8 mouse cellular contexts compared by ENCODE assay signal in the genomic region with DNA sequence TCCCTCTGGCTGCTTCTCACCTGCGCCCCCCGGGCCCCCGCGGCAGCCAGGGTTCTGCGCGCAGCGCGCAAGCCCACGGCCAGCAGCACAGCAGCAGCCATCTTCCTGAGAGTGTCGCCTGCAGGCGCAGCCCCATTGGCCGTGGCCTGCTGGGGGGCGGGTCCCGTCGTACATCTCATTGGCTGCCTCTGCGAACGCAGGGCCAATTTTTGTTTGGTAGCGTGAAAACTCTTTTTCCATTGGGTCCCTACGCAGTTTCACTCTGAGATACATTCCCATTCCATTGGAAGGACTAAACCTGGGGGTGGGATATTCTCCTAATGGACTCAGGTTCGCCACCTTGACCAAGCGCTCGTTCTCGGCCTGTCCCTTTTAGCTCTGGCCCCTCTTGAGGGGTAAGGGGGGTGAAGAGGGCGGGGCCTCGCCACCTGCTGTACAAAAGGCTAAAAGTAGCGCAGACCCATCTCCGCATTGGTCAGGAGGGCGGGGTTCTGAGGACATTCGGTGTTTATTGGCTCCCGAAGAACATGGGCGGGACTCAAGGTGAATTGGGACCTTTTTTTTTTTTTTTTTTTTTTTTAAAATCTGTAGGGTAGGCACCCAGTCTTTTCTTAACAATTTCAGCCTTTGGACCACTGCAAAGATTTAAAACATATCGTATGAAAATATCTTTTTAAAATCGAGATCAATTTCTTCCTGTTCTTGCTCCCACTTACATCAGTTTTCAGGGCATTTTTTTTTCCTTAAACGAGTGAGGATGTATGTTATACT. TPM values are rescaled to one million over a fixed set of nuclear protein-coding genes. Genes with fewer than 3 reads are reported as not detected.
DNase-seq lines count a peak whose midpoint lies in the region; ATAC-seq lines count a peak whose summit lies in the region.

TSS of gene Hint2 (minus strand) at position 128 of the 771 bp plus-strand sequence.

- peak; percentile 97 for ATAC-seq in hindbrain, embryonic 16.5 days

- DNase-seq in WW6 (ENCODE audit: low read depth, low spot score): peak; percentile 95
- DNase-seq in cerebellum, postnatal 4 days (ENCODE audit: low spot score in 2 of 2): peak; percentile 75 to 92
- peak; percentile 95 for DNase-seq in gastrocnemius, adult 18-20 months (ENCODE audit: low spot score)
- DNase-seq in left cerebral cortex, adult 18-20 months (ENCODE audit: low spot score in 2 of 2): peak; percentile 88 to 94
- DNase-seq in right cerebral cortex, adult 18-20 months: peak; percentile 96
- DNase-seq in urinary bladder, postnatal 10 days (ENCODE audit: low spot score): peak; percentile 79

- peak within 1 kb of the TSS; percentile 97 for H3K9ac ChIP-seq in hindbrain, embryonic 16.5 days (ENCODE audit: low read depth, low read length)

- peak within 1 kb of the TSS; percentile 86 for H3K4me2 ChIP-seq in hindbrain, embryonic 16.5 days (ENCODE audit: low read length)

- 0 out of 2 replicates have a peak, but pooled peaks cover 5% of the 10 kb centered on the region for H3K27me3 ChIP-seq in hindbrain, embryonic 16.5 days (replicated peaks; ENCODE audit: control insufficient read depth, insufficient read depth, low read length)

- no peaks in the 10 kb centered on the region for H3K79me2 ChIP-seq in macrophage (ENCODE audit: inconsistent target)

- H3K36me3 ChIP-seq in hindbrain, embryonic 16.5 days (ENCODE audit: control insufficient read depth, insufficient read depth, low read length): no peaks in the 10 kb centered on the region
- H3K36me3 ChIP-seq in macrophage (ENCODE audit: inconsistent target): no peaks in the 10 kb centered on the region

- no peaks in the 10 kb centered on the region for H3K9me3 ChIP-seq in hindbrain, embryonic 16.5 days (ENCODE audit: control insufficient read depth, low read length)

- 1% methylated on average over 34 of the region's 34 CpGs for WGBS in hindbrain, embryonic 16.5 days
- 1% methylated on average over 34 of the region's 34 CpGs for WGBS in macrophage (ENCODE audit: missing documents)

- peak within 1 kb of the TSS; percentile 95 for H3K27ac ChIP-seq in hindbrain, embryonic 16.5 days (ENCODE audit: low read depth, low read length)
- no peak within 1 kb of the TSS for H3K27ac ChIP-seq in macrophage

- H3K4me1 ChIP-seq in hindbrain, embryonic 16.5 days (ENCODE audit: control insufficient read depth, insufficient read depth, low read depth, low read length): peaks cover 14% of the 10 kb centered on the region

- peak within 1 kb of the TSS; percentile 88 for H3K4me3 ChIP-seq in hindbrain, embryonic 16.5 days (ENCODE audit: low read length)
- H3K4me3 ChIP-seq in macrophage (ENCODE audit: inconsistent target): peak within 1 kb of the TSS; percentile 64

RNA-seq across cellular contexts. Expression of gene Hint2, which starts in this region (rescaled TPM):
- 10 to 100 TPM; 37.4 to 44.9 TPM for total RNA-seq in gastrocnemius, adult 18-20 months (2021)
- 68.7 and 77.8 TPM in 2 replicates for polyA plus RNA-seq in hindbrain, embryonic 16.5 days (2015; fragmentation: Nextera tagmentation; extraction: Ambion mirVana)
- 10 to 100 TPM; 34.1 to 40.5 TPM for total RNA-seq in left cerebral cortex, adult 18-20 months (2021)
- total RNA-seq in macrophage (2018; cell fraction: chromatin; rRNA removed): 10 to 100 TPM in 11 of 26 experiments, 1 to 10 TPM in 13, not detected in 2; 1.2 to 24.6 (median 9.5) TPM
- total RNA-seq in macrophage (2018; cell fraction: cytosol; rRNA removed): 10 to 100 TPM; 18.6 to 27.8 (median 22.0) TPM
- 10 to 100 TPM in 17 of 26 experiments, 1 to 10 TPM in 9; 1.6 to 22.7 (median 12.6) TPM for total RNA-seq in macrophage (2018; cell fraction: nucleus; rRNA removed)
- 11.4 to 34.2 TPM (median 26.9 TPM) in 3 replicates for polyA plus RNA-seq in macrophage (2018)
